Mouse (Mus musculus) layer of hippocampus, postnatal 25 days (tissue): ENCODE measurements around the gene Srsx. TPM values are rescaled to one million over a fixed set of nuclear protein-coding genes. Genes with fewer than 3 reads are reported as not detected.
"Not testable (repeated sequence)": the region's sequence is repeated elsewhere in the genome, so short reads cannot be mapped to it uniquely, and the experiment has no call there.

ENCODE experiments used
- DNase-seq, 2 experiments: peaks; one replicate each; pipeline ENCODE4 v3.0.0; 2022; ENCODE audit warnings: mixed read lengths in 2 of 2, low spot score in 1 of 2; ENCODE audit errors: extremely low spot score in 1 of 2
- total RNA-seq, 2 experiments: library from RNA; stranded (reverse); gene quantifications; 2 replicates each; pipeline ENCODE4 v1.2.3; 2021

Srsx gene
- not detected for total RNA-seq

- not testable (repeated sequence) for DNase-seq
Measured at GRCm38 (mm10) chrX:123222381-123222780, at the start of gene Srsx. Srsx (minus strand) TSS chrX:123222481.

- not testable (repeated sequence) for DNase-seq
Measured at GRCm38 (mm10) chrX:123246807-123247206, 24.5 kb upstream of the Srsx start, which contains the start of gene Gm17577. Gm17577 (minus strand) TSS chrX:123246907.

Other genes with a start within 250 kb of the Srsx start
- gene Gm17521, start 192.8 kb downstream of the Srsx start, total RNA-seq, result not detected
- 1 to 10 TPM; 2.9 to 5.9 TPM for gene Cldn34c1, start 119.0 kb downstream of the Srsx start, total RNA-seq
- gene Gm17577, start 24.4 kb upstream of the Srsx start, total RNA-seq, result not detected